12 mouse cellular contexts compared by ENCODE assay signal in the genomic region with DNA sequence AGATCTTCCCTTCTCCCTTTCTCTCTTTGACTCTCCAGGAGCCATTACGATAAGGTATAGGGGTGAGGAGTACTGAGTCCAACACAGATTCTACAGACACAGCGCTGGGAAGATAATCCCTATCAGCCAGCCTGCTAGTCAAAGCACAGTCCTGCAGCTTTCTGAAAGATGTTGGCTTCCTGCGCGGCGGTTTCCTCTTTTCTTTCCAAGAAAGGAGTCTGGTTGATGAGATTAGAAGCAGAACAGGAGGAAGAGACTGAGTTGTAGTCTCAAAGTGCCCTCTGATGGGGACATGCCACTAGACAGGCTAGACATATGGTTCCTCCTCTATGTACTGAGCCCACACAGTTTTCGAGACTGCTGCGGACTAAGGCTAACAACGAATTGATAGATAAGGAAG. TPM values are rescaled to one million over a fixed set of nuclear protein-coding genes. Genes with fewer than 3 reads are reported as not detected.
DNase-seq lines count a peak whose midpoint lies in the region; ATAC-seq and TF ChIP-seq lines count a peak whose summit lies in the region.
"Had no signal": no experiment of that assay in that cellular context is flagged by ENCODE, and none has a peak within 500 bp of the region (broad histone marks: within the 10 kb centered on the region; RNA-seq: fewer than 3 reads in every experiment).

No protein-coding gene starts in this region.

- no peak for TF ChIP-seq POLR2A in MEL (IDR thresholded peaks at IDR 0.05; ENCODE audit: control insufficient read depth in 1 of 2, insufficient read depth in 1 of 2, low read depth in 1 of 2, low read length in 2 of 2, poor library complexity in 1 of 2)
- TF ChIP-seq POLR2A in heart, adult 2 months (IDR thresholded peaks at IDR 0.05; ENCODE audit: insufficient read depth, low read depth, low read length), result no peak

- intact Hi-C loops in gastrocnemius, adult 2 months (cut with DNase I), result no loop called here
- intact Hi-C loops in heart, adult 2 months (cut with DNase I), result loop anchor here (2.0 to 5.0 kb wide), 2 partner anchors 100 to 231 kb away; a partner anchor contains a TSS

- peak; percentile 52 for TF ChIP-seq RAD21 in MEL (IDR thresholded peaks at IDR 0.05; ENCODE audit: low read depth, low read length)

- H3K4me3 ChIP-seq in gastrocnemius, adult 2 months, result no peak overlapping the region
- no peak overlapping the region for H3K4me3 ChIP-seq in MEL (ENCODE audit: control insufficient read depth in 1 of 2, insufficient read depth in 1 of 2, low read depth in 2 of 2, low read length in 2 of 2)
- no peak overlapping the region for H3K4me3 ChIP-seq in heart, adult 2 months
- no peak overlapping the region for H3K4me3 ChIP-seq in liver, embryonic 11.5 days (ENCODE audit: low read depth, low read length)
- H3K4me3 ChIP-seq: stomach, embryonic 15.5 days had no signal

- TF ChIP-seq EP300 in MEL (IDR thresholded peaks at IDR 0.05; ENCODE audit: low read depth in 1 of 2, low read length in 2 of 2), result peak; percentile 94 to 96
- no peak for TF ChIP-seq EP300 in heart, adult 2 months (IDR thresholded peaks at IDR 0.05; ENCODE audit: insufficient read depth, low read depth, low read length)

- no peak overlapping the region for H3K9ac ChIP-seq in MEL (ENCODE audit: control insufficient read depth, low read depth, low read length, poor library complexity, severe bottlenecking)
- H3K9ac ChIP-seq in heart, adult 2 months (ENCODE audit: low read depth, low read length), result no peak overlapping the region
- no peak overlapping the region for H3K9ac ChIP-seq in liver, embryonic 11.5 days (ENCODE audit: low read depth, low read length)
- H3K9ac ChIP-seq: stomach, embryonic 15.5 days had no signal

- no peak for DNase-seq in gastrocnemius, adult 2 months
- no peak for DNase-seq in gastrocnemius, postnatal 25 days
- peak; percentile 92 for DNase-seq in MEL (ENCODE audit: low read depth, low spot score)
- DNase-seq in heart, adult 2 months, result peak in 1 of 2 experiments; percentile 10
- no peak for DNase-seq in liver, embryonic 11.5 days (ENCODE audit: low spot score)
- DNase-seq in right cerebral cortex, postnatal 36 days (ENCODE audit: low spot score in 2 of 2), result no peak
- no peak for DNase-seq in gastrocnemius, adult 8-10 months (ENCODE audit: low spot score in 2 of 2)
- DNase-seq in layer of hippocampus, postnatal 25 days (ENCODE audit: extremely low spot score in 1 of 2, low spot score in 1 of 2), result no peak

- H3K27me3 ChIP-seq in MEL (ENCODE audit: control insufficient read depth in 1 of 2, insufficient read depth in 2 of 2, low read length in 2 of 2), result no peaks in the 10 kb centered on the region
- peaks cover 2% of the 10 kb centered on the region; the same call in 1 of the 2 replicates for H3K27me3 ChIP-seq in heart, adult 2 months (ENCODE audit: control insufficient read depth, insufficient read depth, low read length)
- H3K27me3 ChIP-seq in liver, embryonic 11.5 days (replicated peaks; ENCODE audit: control insufficient read depth, insufficient read depth, low read length), result peaks cover 25% of the 10 kb centered on the region

- peaks cover 0 to 5% of the 10 kb centered on the region in 2 experiments; a peak in 3 of 4 replicates for H3K4me1 ChIP-seq in MEL (ENCODE audit: control insufficient read depth in 1 of 2, insufficient read depth in 2 of 2, low read length in 2 of 2)
- peaks cover 7% of the 10 kb centered on the region for H3K4me1 ChIP-seq in heart, adult 2 months (ENCODE audit: control insufficient read depth, insufficient read depth, low read length)
- H3K4me1 ChIP-seq in liver, embryonic 11.5 days (replicated peaks; ENCODE audit: control insufficient read depth, insufficient read depth, low read length), result no peaks in the 10 kb centered on the region; the same call in 1 of the 2 replicates

- H3K9me3 ChIP-seq in MEL (replicated peaks; ENCODE audit: insufficient read depth, low read length), result no peaks in the 10 kb centered on the region
- no peaks in the 10 kb centered on the region for H3K9me3 ChIP-seq in liver, embryonic 11.5 days (ENCODE audit: control insufficient read depth, low read length)
- H3K9me3 ChIP-seq: stomach, embryonic 15.5 days had no signal

- peak; percentile 83 for ATAC-seq in liver, embryonic 11.5 days (replicated peaks; ENCODE audit: low FRiP score)
- ATAC-seq: forebrain, embryonic 16.5 days; intestine, embryonic 16.5 days had no signal

- peak; percentile 4; the same call in 1 of the 2 replicates for TF ChIP-seq CTCF in gastrocnemius, adult 2 months (IDR thresholded peaks at IDR 0.05)
- TF ChIP-seq CTCF in MEL (IDR thresholded peaks at IDR 0.05 in 2 of 3, conservative IDR thresholded peaks at IDR 0.05 in 1 of 3; ENCODE audit: control insufficient read depth in 1 of 3, insufficient read depth in 1 of 3, low read depth in 2 of 3, low read length in 3 of 3, poor library complexity in 1 of 3, severe bottlenecking in 1 of 3), result peak in 2 of 3 experiments; percentile 8 to 36; a peak in 2 of 6 replicates
- TF ChIP-seq CTCF in heart, adult 2 months (IDR thresholded peaks at IDR 0.05), result peak; percentile 39

- WGBS in heart, adult 2 months, result 28% methylated on average over 8 of the region's 8 CpGs
- WGBS in liver, embryonic 11.5 days, result 25% methylated on average over 8 of the region's 8 CpGs

- no peak overlapping the region for H3K4me2 ChIP-seq in liver, embryonic 11.5 days
- H3K4me2 ChIP-seq: stomach, embryonic 15.5 days had no signal

- H3K27ac ChIP-seq in gastrocnemius, adult 2 months, result no peak overlapping the region
- no peak overlapping the region for H3K27ac ChIP-seq in MEL (ENCODE audit: control insufficient read depth, low read depth, low read length)
- H3K27ac ChIP-seq in heart, adult 2 months, result no peak overlapping the region
- no peak overlapping the region for H3K27ac ChIP-seq in liver, embryonic 11.5 days (ENCODE audit: low read depth, low read length)
- H3K27ac ChIP-seq: stomach, embryonic 15.5 days had no signal

- no peaks in the 10 kb centered on the region for H3K79me2 ChIP-seq in MEL (ENCODE audit: control insufficient read depth, insufficient read depth, low read length, poor library complexity)
- no peaks in the 10 kb centered on the region for H3K79me2 ChIP-seq in heart, adult 2 months (replicated peaks; ENCODE audit: control insufficient read depth, insufficient read depth, low read length)

- peaks cover 0 to 9% of the 10 kb centered on the region in 2 experiments; a peak in 1 of 4 replicates for H3K36me3 ChIP-seq in MEL (ENCODE audit: control insufficient read depth in 1 of 2, insufficient read depth in 2 of 2, low read length in 2 of 2)
- H3K36me3 ChIP-seq in heart, adult 2 months (ENCODE audit: control insufficient read depth, insufficient read depth, low read length), result no peaks in the 10 kb centered on the region
- H3K36me3 ChIP-seq in liver, embryonic 11.5 days (ENCODE audit: control insufficient read depth, insufficient read depth, low read length), result no peaks in the 10 kb centered on the region
- H3K36me3 ChIP-seq: stomach, embryonic 15.5 days had no signal

TF ChIP-seq in MEL, 35 proteins besides CTCF, POLR2A, EP300 and RAD21:
- TF ChIP-seq TAL1 (IDR thresholded peaks at IDR 0.05; ENCODE audit: low read length), result peak; percentile 88
- TF ChIP-seq NELFE (IDR thresholded peaks at IDR 0.05; ENCODE audit: low read depth, low read length), result no peak
- TF ChIP-seq E2F4 (IDR thresholded peaks at IDR 0.05; ENCODE audit: borderline replicate concordance, low read depth, low read length), result peak; percentile 16; the same call in 1 of the 2 replicates
- no peak for TF ChIP-seq ZNF384 (IDR thresholded peaks at IDR 0.05; ENCODE audit: low read depth, low read length)
- no peak for TF ChIP-seq MEF2A (IDR thresholded peaks at IDR 0.05; ENCODE audit: extremely low read depth, insufficient replicate concordance, low read depth, low read length, poor library complexity, severe bottlenecking)
- peak; percentile 93 for TF ChIP-seq TCF12 (IDR thresholded peaks at IDR 0.05; ENCODE audit: low read depth, low read length)
- no peak for TF ChIP-seq ZKSCAN1 (IDR thresholded peaks at IDR 0.05; ENCODE audit: low read depth, low read length)
- TF ChIP-seq ETS1 (IDR thresholded peaks at IDR 0.05; ENCODE audit: low read depth, low read length), result peak; percentile 60; the same call in 1 of the 2 replicates
- no peak for TF ChIP-seq POLR2AphosphoS2 (IDR thresholded peaks at IDR 0.05; ENCODE audit: low read length)
- TF ChIP-seq GATA1 (IDR thresholded peaks at IDR 0.05; ENCODE audit: low read depth, low read length), result peak; percentile 94
- TF ChIP-seq RCOR1 (IDR thresholded peaks at IDR 0.05; ENCODE audit: low read depth, low read length), result peak; percentile 97
- TF ChIP-seq TBP (IDR thresholded peaks at IDR 0.05; ENCODE audit: low read depth, low read length), result peak; percentile 84
- no peak for TF ChIP-seq MXI1 (IDR thresholded peaks at IDR 0.05; ENCODE audit: low read depth, low read length)
- peak; percentile 42 for TF ChIP-seq SMC3 (IDR thresholded peaks at IDR 0.05; ENCODE audit: low read depth, low read length)
- TF ChIP-seq SIN3A (IDR thresholded peaks at IDR 0.05; ENCODE audit: low read length), result peak; percentile 64; the same call in 1 of the 2 replicates
- peak; percentile 48; the same call in 1 of the 2 replicates for TF ChIP-seq MAZ (IDR thresholded peaks at IDR 0.05; ENCODE audit: low read depth, low read length)
- 0 out of 2 replicates have a peak, but pooled peaks have one; percentile 7 for TF ChIP-seq BHLHE40 (IDR thresholded peaks at IDR 0.05; ENCODE audit: borderline replicate concordance, low read depth, low read length)

RNA-seq across cellular contexts. Expression of a gene that starts 6.1 kb away (rescaled TPM):
- under 1 TPM; 0.48 to 0.70 TPM for total RNA-seq in gastrocnemius, adult 2 months (2021)
- total RNA-seq in gastrocnemius, postnatal 25 days (2021), result 1 to 10 TPM in 1 of 2 experiments, under 1 TPM in 1; 0.49 to 1.7 TPM
- total RNA-seq in MEL (2012; rRNA removed), result not detected in 2 replicates
- polyA plus RNA-seq in MEL (2012; ENCODE audit: insufficient read depth in 1 of 2, insufficient read length in 2 of 2, low read depth in 1 of 2, low replicate concordance in 2 of 2, missing spikeins in 1 of 2), result not detected
- total RNA-seq in heart, adult 2 months (2021), result 1 to 10 TPM; 4.3 to 4.9 TPM
- polyA plus RNA-seq in heart, adult 2 months (2012; rRNA removed), result 1.1 and 1.4 TPM in 2 replicates
- 0.74 and 0.81 TPM in 2 replicates for polyA plus RNA-seq in liver, embryonic 11.5 days (2014; fragmentation: Nextera tagmentation; extraction: Ambion mirVana)
- total RNA-seq in gastrocnemius, adult 8-10 months (2022), result under 1 TPM; 0.61 to 0.80 (median 0.68) TPM
- total RNA-seq in layer of hippocampus, postnatal 25 days (2021), result 100 to 1,000 TPM; 139 to 149 TPM

RNA-seq across cellular contexts. Expression of a gene that starts 33.3 kb away (rescaled TPM):
- total RNA-seq in gastrocnemius, adult 2 months (2021), result not detected
- total RNA-seq in gastrocnemius, postnatal 25 days (2021), result not detected
- not detected in 2 replicates for total RNA-seq in MEL (2012; rRNA removed)
- not detected for polyA plus RNA-seq in MEL (2012; ENCODE audit: insufficient read depth in 1 of 2, insufficient read length in 2 of 2, low read depth in 1 of 2, low replicate concordance in 2 of 2, missing spikeins in 1 of 2)
- total RNA-seq in heart, adult 2 months (2021), result not detected
- polyA plus RNA-seq in heart, adult 2 months (2012; rRNA removed), result not detected in 2 replicates
- not detected in 2 replicates for polyA plus RNA-seq in liver, embryonic 11.5 days (2014; fragmentation: Nextera tagmentation; extraction: Ambion mirVana)
- total RNA-seq in gastrocnemius, adult 8-10 months (2022), result not detected
- total RNA-seq in layer of hippocampus, postnatal 25 days (2021), result not detected
- total RNA-seq: left cerebral cortex, postnatal 10 days had no signal
- polyA plus RNA-seq: intestine, embryonic 16.5 days; stomach, embryonic 15.5 days had no signal

Comparison
In these comparisons a context has a peak if more than half of its experiments do, and no peak if none do; other contexts are left out.
1. RNA of a gene that starts 6.1 kb away (total RNA-seq): 139 to 149 TPM in layer of hippocampus, postnatal 25 days; 4.3 to 4.9 TPM in heart, adult 2 months, 0.49 to 1.7 TPM in gastrocnemius, postnatal 25 days, 0.61 to 0.80 TPM in gastrocnemius, adult 8-10 months, 0.48 to 0.70 TPM in gastrocnemius, adult 2 months and not detected in MEL; every median in the first group is over 10 times any median in the second.
2. Peak in every context shown above with its lines, with median percentiles within 50 percentile points of each other: CTCF ChIP-seq.